ENCODE assay signal across 1 mouse cellular context in the genomic region with DNA sequence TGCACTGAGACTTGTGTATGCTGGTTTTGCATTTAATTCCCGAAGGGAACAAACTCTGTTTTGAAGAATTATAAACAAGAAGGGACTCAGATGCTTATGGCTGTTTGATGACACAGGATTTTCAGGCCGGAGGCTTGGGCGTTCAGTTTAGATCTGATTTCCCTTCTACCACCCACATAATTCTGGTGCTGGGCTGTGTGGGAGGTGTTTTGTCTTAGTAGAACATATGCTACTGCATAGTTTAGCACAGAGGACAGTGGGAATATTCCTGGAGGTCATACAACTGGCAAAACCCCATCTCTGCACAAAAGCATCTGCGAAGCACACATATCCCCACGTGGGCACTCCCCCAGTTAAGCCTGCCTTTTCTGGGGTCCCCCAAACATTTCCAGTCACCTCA.
TF ChIP-seq lines count a peak whose summit lies in the region.

No protein-coding gene starts in this region.

TF ChIP-seq in MEL, 35 proteins besides CTCF, POLR2A, EP300 and RAD21 (continued from another document):
- TF ChIP-seq MAZ (IDR thresholded peaks at IDR 0.05; ENCODE audit: low read depth, low read length): no peak
- TF ChIP-seq TBP (IDR thresholded peaks at IDR 0.05; ENCODE audit: low read depth, low read length): 0 out of 2 replicates have a peak, but pooled peaks have one; percentile 27
- no peak for TF ChIP-seq ZNF384 (IDR thresholded peaks at IDR 0.05; ENCODE audit: low read depth, low read length)
- no peak for TF ChIP-seq MAFK (IDR thresholded peaks at IDR 0.05; ENCODE audit: borderline replicate concordance, low read depth, low read length)
- no peak for TF ChIP-seq UBTF (IDR thresholded peaks at IDR 0.05; ENCODE audit: borderline replicate concordance, insufficient read depth, low read depth, low read length)
- TF ChIP-seq USF2 (IDR thresholded peaks at IDR 0.05; ENCODE audit: borderline replicate concordance in 1 of 2, insufficient read depth in 1 of 2, low read depth in 1 of 2, low read length in 2 of 2): no peak
- no peak for TF ChIP-seq MYB (IDR thresholded peaks at IDR 0.05; ENCODE audit: low read depth, low read length)
- no peak for TF ChIP-seq MYC (IDR thresholded peaks at IDR 0.05; ENCODE audit: low read depth, low read length)
- no peak for TF ChIP-seq MEF2A (IDR thresholded peaks at IDR 0.05; ENCODE audit: extremely low read depth, insufficient replicate concordance, low read depth, low read length, poor library complexity, severe bottlenecking)
